Comparison of ENCODE assay signal across 24 mouse cellular contexts in the genomic region with DNA sequence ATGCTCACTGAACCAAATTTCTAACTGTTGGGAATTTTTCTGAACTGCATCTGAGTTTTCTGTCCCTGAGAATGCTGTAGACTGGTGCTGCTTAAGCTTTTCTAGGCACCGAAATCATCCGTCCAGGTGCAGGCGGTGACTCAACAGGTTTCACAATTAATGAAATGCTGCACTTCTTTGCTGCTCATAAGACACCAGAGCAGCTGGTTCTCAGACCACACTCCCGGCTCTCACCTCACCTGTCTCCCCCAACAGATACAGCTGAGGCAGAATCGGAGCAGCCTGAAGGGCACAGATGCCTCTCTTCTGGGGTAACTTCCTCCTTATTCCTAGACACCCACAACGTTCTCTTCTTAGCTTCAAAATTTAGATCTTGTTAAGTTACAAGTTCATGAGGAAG.
"Had no signal": no experiment of that assay in that cellular context is flagged by ENCODE, and none has a peak within 500 bp of the region (broad histone marks: within the 10 kb centered on the region; RNA-seq: fewer than 3 reads in every experiment).

No protein-coding gene starts in this region.

- DNase-seq: gastrocnemius, adult 2 months; gastrocnemius, postnatal 10 days; gastrocnemius, postnatal 25 days; heart, adult 11 months; heart, adult 2 months; heart, postnatal 14 days; heart, postnatal 36 days; kidney, adult 18-20 months; kidney, adult 8-10 months; kidney, postnatal 10 days; kidney, postnatal 25 days; kidney, postnatal 4 days; liver, embryonic 13.5 days had no signal

- ATAC-seq: hindbrain, postnatal 0 days; intestine, embryonic 15.5 days; intestine, postnatal 0 days had no signal

- H3K36me3 ChIP-seq: heart, embryonic 15.5 days; hindbrain, embryonic 13.5 days; hindbrain, embryonic 15.5 days; intestine, embryonic 15.5 days; limb, embryonic 10.5 days; limb, embryonic 12.5 days; liver, embryonic 13.5 days had no signal

- H3K27me3 ChIP-seq: heart, embryonic 13.5 days; heart, embryonic 15.5 days; hindbrain, embryonic 13.5 days; hindbrain, embryonic 15.5 days; intestine, embryonic 15.5 days; limb, embryonic 12.5 days; liver, embryonic 13.5 days had no signal

- H3K4me1 ChIP-seq: hindbrain, embryonic 13.5 days; hindbrain, embryonic 15.5 days; intestine, embryonic 15.5 days; limb, embryonic 10.5 days; liver, embryonic 13.5 days had no signal

- H3K27ac ChIP-seq: gastrocnemius, adult 2 months; heart, adult 2 months; heart, embryonic 13.5 days; heart, embryonic 15.5 days; hindbrain, embryonic 13.5 days; hindbrain, embryonic 15.5 days; hindbrain, postnatal 0 days; intestine, embryonic 15.5 days; layer of hippocampus, adult 2 months; left cerebral cortex, adult 2 months; limb, embryonic 10.5 days; limb, embryonic 12.5 days; liver, embryonic 13.5 days had no signal

- H3K4me3 ChIP-seq: gastrocnemius, adult 2 months; heart, adult 2 months; heart, embryonic 13.5 days; heart, embryonic 15.5 days; hindbrain, embryonic 13.5 days; hindbrain, embryonic 15.5 days; intestine, embryonic 15.5 days; layer of hippocampus, adult 2 months; left cerebral cortex, adult 2 months; limb, embryonic 10.5 days; limb, embryonic 12.5 days; liver, embryonic 13.5 days had no signal
